Mouse (Mus musculus) cerebellum, postnatal 25 days (tissue): Measurements from ENCODE around the gene Glrx2.
A peak's percentile ranks its signal among the peaks of the same experiment; 100 is the strongest.

ENCODE experiments used
- DNase-seq, 2 experiments: peaks; one replicate each; pipeline ENCODE4 v3.0.0; 2021; ENCODE audit warnings: mixed read lengths in 2 of 2

The Glrx2 gene

DNA sequence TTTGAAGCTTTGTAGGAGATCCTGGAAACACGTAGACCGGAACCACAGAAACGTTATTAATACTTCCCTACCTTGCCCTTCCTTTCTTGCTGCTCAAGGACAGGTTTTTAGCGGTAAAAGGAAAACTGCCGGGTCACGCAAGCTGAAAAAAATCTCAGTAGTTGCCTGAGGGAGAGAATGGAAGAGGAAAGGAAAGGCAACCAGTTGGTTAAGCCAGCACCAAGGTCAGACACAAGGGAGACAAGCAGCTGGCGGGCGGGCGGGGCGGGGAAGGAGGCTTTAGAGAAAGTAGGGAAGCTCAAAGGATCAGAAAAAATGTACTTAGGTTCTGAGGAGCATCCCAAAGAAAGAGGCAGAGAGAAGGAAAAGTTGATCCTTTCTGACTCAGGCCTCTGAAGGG is 29.7 kb downstream of the Glrx2 start:
- DNase-seq = no peak

GRCm38 (mm10) chr1:143762159-143762558 is 46.0 kb downstream of the Glrx2 start:
- no peak for DNase-seq

DNA sequence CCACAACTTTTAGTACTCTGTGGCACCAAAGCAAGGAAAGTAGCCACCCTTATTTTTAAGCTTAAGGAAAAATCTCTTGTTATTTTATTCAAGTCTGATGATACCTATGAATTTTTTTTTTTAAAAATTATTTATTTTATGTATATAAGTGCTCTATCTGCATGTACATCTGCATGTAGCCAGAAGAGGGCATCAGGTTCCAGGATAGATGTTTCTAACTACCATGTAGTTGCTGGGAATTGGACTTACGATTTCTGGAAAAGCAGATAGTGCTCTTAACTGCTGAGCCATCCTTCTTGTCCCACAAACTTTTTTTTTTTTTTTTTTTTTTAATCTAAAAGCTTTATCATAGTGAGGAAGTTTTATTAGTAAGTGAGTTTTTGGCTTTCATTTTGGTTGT is 48.3 kb downstream of the Glrx2 start:
- no peak for DNase-seq

GRCm38 (mm10) chr1:143765801-143766200 is 49.7 kb downstream of the Glrx2 start:
- DNase-seq = no peak

DNA sequence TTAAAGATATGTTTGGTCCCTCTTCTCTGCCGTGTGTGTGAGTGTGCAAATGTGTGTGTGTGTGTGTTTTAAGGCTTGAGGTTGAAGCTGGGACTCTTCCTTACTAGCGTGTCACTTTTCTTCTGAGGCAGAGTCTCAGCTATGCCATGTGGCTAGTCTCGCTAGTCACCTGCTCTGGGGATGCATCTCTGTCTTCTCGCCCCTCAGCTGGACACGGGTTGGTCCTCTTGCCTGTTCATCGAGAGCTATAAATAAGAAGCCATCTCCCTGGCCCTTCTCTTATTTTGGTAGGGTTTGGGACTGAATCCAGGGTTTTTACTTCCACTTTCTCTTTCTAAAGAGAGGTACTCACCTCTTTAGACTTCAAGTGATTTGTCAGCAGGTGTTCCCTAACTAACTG is 50.1 kb downstream of the Glrx2 start:
- no peak for DNase-seq

DNA sequence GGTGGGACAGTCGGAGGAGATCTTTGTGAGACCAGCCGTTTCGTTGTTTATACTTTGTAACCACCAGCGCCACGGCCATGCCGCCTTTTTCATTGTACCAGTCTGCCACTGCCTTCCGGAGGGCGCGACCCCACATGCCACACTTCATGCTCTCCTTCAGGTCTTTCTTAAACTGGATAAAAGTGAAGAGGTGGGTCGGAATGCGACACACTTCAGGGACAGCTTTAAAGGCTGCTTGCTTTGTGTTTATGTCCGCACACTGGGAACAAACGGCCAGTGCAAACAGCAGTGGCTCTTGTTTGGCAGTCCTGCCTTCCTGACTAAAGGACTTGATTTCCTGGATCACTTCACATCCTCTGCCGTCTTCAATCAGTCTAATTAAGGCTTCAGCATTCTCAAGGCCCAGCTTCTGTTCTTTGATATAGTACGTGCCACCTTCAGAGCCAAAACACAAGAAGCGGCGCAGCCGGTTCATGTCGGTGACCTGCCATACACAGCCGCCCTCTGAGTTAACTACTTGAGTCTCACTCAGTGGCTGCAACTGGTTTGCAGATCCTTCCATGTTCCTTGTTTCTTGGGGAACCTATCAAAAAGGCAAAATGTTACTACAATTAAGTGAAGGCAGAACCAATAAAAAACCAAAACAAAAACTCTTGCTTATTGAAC is 54.4 kb downstream of the Glrx2 start:
- DNase-seq = no peak

GRCm38 (mm10) chr1:143773082-143773481 is 56.9 kb downstream of the Glrx2 start:
- DNase-seq = no peak

DNA sequence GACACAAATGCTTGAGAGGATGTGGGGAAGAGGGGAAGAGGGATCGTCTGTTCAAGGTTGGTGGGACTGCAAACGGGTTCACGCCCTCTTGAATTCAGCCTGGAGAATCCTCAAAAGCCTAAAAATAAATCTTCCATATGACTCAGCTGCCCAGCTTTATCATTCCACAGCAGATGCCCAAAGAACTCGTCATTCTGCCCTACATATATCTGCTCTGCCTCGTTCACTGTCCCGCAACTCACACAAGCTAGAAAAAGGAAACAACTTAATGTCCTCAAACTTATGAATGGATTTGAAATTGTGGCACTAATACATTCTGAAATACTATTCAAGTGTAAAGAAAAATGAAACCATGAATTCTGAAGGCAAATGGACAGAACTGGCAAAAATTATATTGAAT is 57.8 kb downstream of the Glrx2 start:
- DNase-seq = no peak

DNA sequence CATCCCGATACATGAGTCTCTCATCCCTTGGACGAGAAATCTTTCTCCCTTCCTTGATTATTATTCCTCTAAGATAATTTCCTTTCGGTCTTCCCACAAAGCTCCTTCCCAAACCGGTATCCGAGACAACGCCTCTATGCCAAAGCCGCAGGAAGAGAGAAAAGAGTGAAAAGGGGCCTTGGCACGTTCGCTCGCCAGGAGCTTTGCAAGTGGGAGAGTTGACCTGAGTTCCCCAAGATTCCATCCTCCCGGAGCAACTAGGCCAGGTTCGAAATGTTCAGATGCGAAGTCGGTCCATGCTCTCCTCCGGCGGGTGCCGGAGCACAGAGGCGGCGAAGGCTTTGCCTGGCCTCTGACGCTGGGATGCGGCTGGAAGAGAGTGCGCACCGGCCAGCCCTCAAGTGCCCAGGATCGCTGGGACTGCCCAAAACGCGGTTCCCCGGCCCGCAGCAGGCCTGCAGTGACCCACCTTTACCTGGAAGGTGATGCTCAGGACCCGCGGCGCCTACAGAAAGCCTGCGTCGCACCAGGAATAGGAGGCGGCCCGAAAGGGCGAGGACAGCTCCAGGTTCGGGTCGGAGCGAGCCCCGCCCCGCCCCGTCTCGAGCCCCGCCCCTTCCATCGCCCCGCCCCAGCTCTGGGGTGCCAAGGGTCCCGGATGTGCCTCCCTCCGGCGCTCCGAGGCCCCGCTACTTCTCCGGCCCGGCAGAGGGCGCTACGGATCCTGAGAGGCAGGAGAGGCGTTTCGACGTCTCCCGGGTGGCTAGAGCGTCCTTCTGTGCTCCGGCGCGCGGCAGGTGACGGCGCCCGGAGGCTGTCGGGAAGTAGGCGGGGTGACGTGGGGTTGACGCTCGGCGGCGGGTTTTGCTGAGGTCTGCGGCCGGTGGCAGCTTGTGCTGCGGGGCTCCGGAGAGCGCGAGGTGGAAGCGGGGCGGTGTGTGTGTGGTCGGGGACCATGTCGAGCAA is 60.6 kb downstream of the Glrx2 start, which contains the start of the genes Trove2 and Uchl5:
Gene Trove2 (minus strand): TSS at position 623 of the 966 bp plus-strand sequence.
Gene Uchl5 (plus strand): TSS at position 827 of the 966 bp plus-strand sequence.
- peak; percentile 99 to 100 for DNase-seq

DNA sequence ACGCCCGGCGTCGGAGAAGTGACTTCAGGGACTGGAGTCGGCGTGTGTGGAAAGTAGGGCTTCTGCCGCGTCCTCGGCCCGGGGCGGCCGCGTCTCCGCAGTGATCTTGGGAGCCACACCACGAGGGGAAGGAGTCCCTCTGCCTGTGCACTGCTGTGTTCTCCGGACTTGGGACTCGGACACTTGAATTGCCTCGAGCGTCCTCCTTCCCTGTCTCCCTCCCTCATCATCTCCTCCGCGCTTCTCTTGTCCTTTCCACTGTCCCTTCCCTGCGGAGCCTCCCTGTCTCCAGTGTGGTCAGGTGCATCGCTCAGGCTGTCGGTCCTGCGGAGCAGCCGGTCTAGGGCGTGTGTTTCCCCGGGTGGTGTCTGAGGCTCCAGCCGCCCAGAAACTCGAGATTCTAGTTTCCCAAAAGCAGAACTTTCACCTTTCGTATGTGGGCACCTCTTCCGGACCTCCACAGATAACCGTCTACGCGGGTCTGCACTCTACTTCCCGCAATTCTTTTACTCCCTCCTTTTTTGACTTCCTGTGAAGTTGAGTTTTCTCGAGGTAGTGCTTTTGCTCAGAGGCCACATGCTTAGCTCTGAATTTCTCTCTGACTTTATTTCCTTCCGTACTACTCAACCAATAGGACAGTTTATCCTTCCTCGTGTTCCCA is 61.5 kb downstream of the Glrx2 start:
- DNase-seq = no peak

- DNase-seq = peak; percentile 13 to 41
These were observed 72.6 kb downstream of the Glrx2 start for GRCm38 (mm10) chr1:143788584-143789227.
